8 mouse cellular contexts compared by ENCODE assay signal in genomic region chr10:34095964-34096363, GRCm38 (mm10). TPM values are rescaled to one million over a fixed set of nuclear protein-coding genes. Genes with fewer than 3 reads are reported as not detected.
A peak's percentile ranks its signal among the peaks of the same experiment; 100 is the strongest.
DNase-seq lines count a peak whose midpoint lies in the region; ATAC-seq and TF ChIP-seq lines count a peak whose summit lies in the region.

No protein-coding gene starts in this region.

- no peak for TF ChIP-seq POLR2A in testis, adult 2 months (IDR thresholded peaks at IDR 0.05; ENCODE audit: control insufficient read depth, low read depth, low read length)

- H3K27me3 ChIP-seq in testis, adult 2 months (ENCODE audit: control insufficient read depth, insufficient read depth, low read length): no peaks in the 10 kb centered on the region
- no peaks in the 10 kb centered on the region for H3K27me3 ChIP-seq in liver, embryonic 13.5 days

- ATAC-seq in liver, embryonic 13.5 days (ENCODE audit: low read depth): no peak

- H3K4me3 ChIP-seq in gastrocnemius, adult 2 months: peak overlapping the region; percentile 64
- H3K4me3 ChIP-seq in testis, adult 2 months (ENCODE audit: control insufficient read depth, low read depth, low read length): peak overlapping the region; percentile 17; the same call in 1 of the 2 replicates
- H3K4me3 ChIP-seq in liver, embryonic 13.5 days (replicated peaks): no peak overlapping the region

- 57% methylated on average over 12 of the region's 12 CpGs for WGBS in liver, embryonic 13.5 days (ENCODE audit: insufficient replicate concordance)

- peak overlapping the region; percentile 83 for H3K27ac ChIP-seq in gastrocnemius, adult 2 months
- no peak overlapping the region for H3K27ac ChIP-seq in testis, adult 2 months (ENCODE audit: control insufficient read depth, insufficient read depth, low read depth, low read length)
- no peak overlapping the region for H3K27ac ChIP-seq in liver, embryonic 13.5 days

- peaks cover 3% of the 10 kb centered on the region; the same call in 1 of the 2 replicates for H3K4me1 ChIP-seq in testis, adult 2 months (ENCODE audit: control insufficient read depth, insufficient read depth, low read length)
- H3K4me1 ChIP-seq in liver, embryonic 13.5 days (replicated peaks): 0 out of 2 replicates have a peak, but pooled peaks cover 3% of the 10 kb centered on the region

- H3K9me3 ChIP-seq in liver, embryonic 13.5 days (replicated peaks): no peaks in the 10 kb centered on the region

- H3K9ac ChIP-seq in liver, embryonic 13.5 days: no peak overlapping the region

- intact Hi-C loops in gastrocnemius, adult 2 months (cut with DNase I): loop anchor here (5.0 kb wide), 4 partner anchors 54 to 231 kb away; partner anchors contain the start of genes Calhm4 and Tspyl1

- H3K36me3 ChIP-seq in testis, adult 2 months (ENCODE audit: control insufficient read depth, insufficient read depth, low read length): no peaks in the 10 kb centered on the region
- no peaks in the 10 kb centered on the region for H3K36me3 ChIP-seq in liver, embryonic 13.5 days

- no peak for DNase-seq in gastrocnemius, adult 2 months
- DNase-seq in gastrocnemius, adult 18-20 months (ENCODE audit: low spot score): no peak
- DNase-seq in testis, postnatal 10 days (ENCODE audit: low spot score): no peak
- DNase-seq in liver, embryonic 13.5 days: no peak
- no peak for DNase-seq in thymus, postnatal 4 days
- DNase-seq in spleen, adult 12 weeks (ENCODE audit: low spot score): no peak
- no peak for DNase-seq in kidney, adult 18-20 months

- TF ChIP-seq CTCF in gastrocnemius, adult 2 months (IDR thresholded peaks at IDR 0.05): no peak
- TF ChIP-seq CTCF in testis, adult 2 months (IDR thresholded peaks at IDR 0.05; ENCODE audit: control insufficient read depth, insufficient read depth, insufficient replicate concordance, low read depth, low read length): no peak

- peak overlapping the region; percentile 18 for H3K4me2 ChIP-seq in liver, embryonic 13.5 days

RNA-seq across cellular contexts. Expression of gene Calhm5, which starts 0.4 kb away (rescaled TPM):
- total RNA-seq in gastrocnemius, adult 2 months (2021): under 1 TPM; 0.31 to 0.38 TPM
- under 1 TPM; 0.25 to 0.59 TPM for total RNA-seq in gastrocnemius, adult 18-20 months (2021)
- polyA plus RNA-seq in testis, adult 2 months (2012; rRNA removed): 0.02 and 0.05 TPM in 2 replicates
- 0.02 and 0.05 TPM in 2 replicates for polyA plus RNA-seq in liver, embryonic 13.5 days (2015; fragmentation: Nextera tagmentation; extraction: Ambion mirVana)

RNA-seq across cellular contexts. Expression of gene Calhm6, which starts 31.8 kb away (rescaled TPM):
- not detected for total RNA-seq in gastrocnemius, adult 2 months (2021)
- under 1 TPM in 1 of 2 experiments, not detected in 1; 0.21 TPM for total RNA-seq in gastrocnemius, adult 18-20 months (2021)
- polyA plus RNA-seq in testis, adult 2 months (2012; rRNA removed): not detected in 2 replicates
- 1.4 and 1.6 TPM in 2 replicates for polyA plus RNA-seq in liver, embryonic 13.5 days (2015; fragmentation: Nextera tagmentation; extraction: Ambion mirVana)

RNA-seq across cellular contexts. Expression of gene Calhm4, which starts 51.9 kb away (rescaled TPM):
- total RNA-seq in gastrocnemius, adult 2 months (2021): not detected
- not detected for total RNA-seq in gastrocnemius, adult 18-20 months (2021)
- polyA plus RNA-seq in testis, adult 2 months (2012; rRNA removed): not detected in 2 replicates
- not detected in 2 replicates for polyA plus RNA-seq in liver, embryonic 13.5 days (2015; fragmentation: Nextera tagmentation; extraction: Ambion mirVana)

RNA-seq across cellular contexts. Expression of gene Trappc3l, which starts 58.6 kb away (rescaled TPM):
- not detected for total RNA-seq in gastrocnemius, adult 2 months (2021)
- not detected for total RNA-seq in gastrocnemius, adult 18-20 months (2021)
- polyA plus RNA-seq in testis, adult 2 months (2012; rRNA removed): not detected in 2 replicates
- not detected in 2 replicates for polyA plus RNA-seq in liver, embryonic 13.5 days (2015; fragmentation: Nextera tagmentation; extraction: Ambion mirVana)
